Mouse (Mus musculus) kidney, embryonic 14.5 days (tissue): ENCODE results near the gene Msh3. TPM values are rescaled to one million over a fixed set of nuclear protein-coding genes. Genes with fewer than 3 reads are reported as not detected.

Experiments
- ATAC-seq: fragments of 200-750 bp; cut with Nextera tagmentation; 2 replicates; pipeline ENCODE4 v1.8.0; 2017; ENCODE audit warnings: moderate number of reproducible peaks, mild to moderate bottlenecking, moderate TSS enrichment, moderate library complexity; ENCODE audit not compliant: low FRiP score, low TSS enrichment
- H3K27ac ChIP-seq: fragments of 300-500 bp; sonication (generic); 2 replicates; pipeline ENCODE4 v1.5.1; 2014; ENCODE audit warnings: low read depth, mild to moderate bottlenecking, low read length, moderate library complexity, mixed read lengths
- H3K27me3 ChIP-seq: fragments of 300-500 bp; sonication (generic); 2 replicates; pipeline ENCODE4 v1.6.1; 2014; ENCODE audit warnings: mild to moderate bottlenecking, low read length; ENCODE audit not compliant: control insufficient read depth, insufficient read depth
- H3K36me3 ChIP-seq: fragments of 300-500 bp; sonication (generic); 2 replicates; pipeline ENCODE4 v1.6.1; 2014; ENCODE audit warnings: low read length, mixed read lengths; ENCODE audit not compliant: control insufficient read depth, insufficient read depth
- H3K4me1 ChIP-seq: fragments of 300-500 bp; sonication (generic); 2 replicates; pipeline ENCODE4 v1.6.1; 2014; ENCODE audit warnings: low read length, mixed read lengths; ENCODE audit not compliant: control insufficient read depth, insufficient read depth
- H3K4me2 ChIP-seq: fragments of 300-500 bp; sonication (generic); replicated peaks from 2 replicates; pipeline ENCODE4 v1.6.1; 2014; ENCODE audit warnings: low read depth, mild to moderate bottlenecking, low read length
- H3K4me3 ChIP-seq: fragments of 300-500 bp; sonication (generic); 2 replicates; pipeline ENCODE4 v1.5.1; 2014; ENCODE audit warnings: mild to moderate bottlenecking, low read length
- H3K9ac ChIP-seq: fragments of 300-500 bp; sonication (generic); 2 replicates; pipeline ENCODE4 v1.6.1; 2014; ENCODE audit warnings: low read depth, mild to moderate bottlenecking, low read length, moderate library complexity
- H3K9me3 ChIP-seq: fragments of 300-500 bp; sonication (generic); 2 replicates; pipeline ENCODE4 v1.6.1; 2016; ENCODE audit warnings: low read length; ENCODE audit not compliant: control insufficient read depth
- WGBS: fragments of 180-500 bp; shearing (Covaris S2); extraction: QIAGEN DNeasy Blood & Tissue Kit; methylation state at CpG from one replicate; pipeline ENCODE4 v1.1.7; 2014; 5-methylcytosine and 5-hydroxymethylcytosine counted together
- polyA plus RNA-seq: library from polyadenylated mRNA; unstranded; fragments of >200 nt; fragmentation: Nextera tagmentation; extraction: Ambion mirVana; gene quantifications from 2 replicates; pipeline ENCODE4 v1.2.1, GENCODE M21; 2014

Msh3 gene
- polyA plus RNA-seq, 1 experiment from 2014 or later, result 42.3 TPM

- no peaks in the 10 kb centered on the region for H3K9me3 ChIP-seq
- ATAC-seq, result no peak
- H3K4me1 ChIP-seq, result no peaks in the 10 kb centered on the region
- WGBS, result 96% methylated on average over 11 of the region's 11 CpGs
- H3K27me3 ChIP-seq, result no peaks in the 10 kb centered on the region
- no peak within 1 kb of the TSS for H3K9ac ChIP-seq
- no peak within 1 kb of the TSS for H3K27ac ChIP-seq
- no peak within 1 kb of the TSS for H3K4me3 ChIP-seq
- H3K36me3 ChIP-seq, result peaks cover 17% of the 10 kb centered on the region
- no peak within 1 kb of the TSS for H3K4me2 ChIP-seq
Observed at GRCm38 (mm10) chr13:92305680-92306079, 49.1 kb downstream of the Msh3 start, which contains the start of gene Gm20379. Gm20379 (plus strand) TSS chr13:92305980.

- H3K4me1 ChIP-seq, result no peaks in the 10 kb centered on the region
- H3K36me3 ChIP-seq, result peaks cover 20% of the 10 kb centered on the region
- WGBS, result 99% methylated on average over 5 of the region's 5 CpGs
- no peak overlapping the region for H3K4me3 ChIP-seq
- H3K27me3 ChIP-seq, result no peaks in the 10 kb centered on the region
- H3K27ac ChIP-seq, result no peak overlapping the region
- H3K9ac ChIP-seq, result no peak overlapping the region
- H3K4me2 ChIP-seq, result no peak overlapping the region
- no peaks in the 10 kb centered on the region for H3K9me3 ChIP-seq
- no peak for ATAC-seq
Observed at GRCm38 (mm10) chr13:92304291-92304690, 50.5 kb downstream of the Msh3 start.

- Histone ChIP-seq H3K4me2 (no peak overlapping the region), H3K4me3 (no peak overlapping the region), H3K27ac (no peak overlapping the region), H3K27me3 (no peaks in the 10 kb centered on the region), H3K36me3 (peaks cover 12% of the 10 kb centered on the region; the same call in 1 of the 2 replicates), H3K9ac (no peak overlapping the region), H3K9me3 (no peaks in the 10 kb centered on the region), H3K4me1 (no peaks in the 10 kb centered on the region)
- ATAC-seq, result no peak
- WGBS, result 56% methylated on average over 8 of the region's 8 CpGs
Observed at GRCm38 (mm10) chr13:92303062-92303948, 51.5 kb downstream of the Msh3 start.

- ATAC-seq, result no peak
- Histone ChIP-seq H3K9me3 (no peaks in the 10 kb centered on the region), H3K27me3 (no peaks in the 10 kb centered on the region), H3K4me2 (no peak overlapping the region), H3K4me1 (no peaks in the 10 kb centered on the region), H3K36me3 (peaks cover 11% of the 10 kb centered on the region; the same call in 1 of the 2 replicates), H3K4me3 (no peak overlapping the region), H3K27ac (no peak overlapping the region), H3K9ac (no peak overlapping the region)
- WGBS, result 69% methylated on average over 4 of the region's 4 CpGs
Observed at GRCm38 (mm10) chr13:92302466-92302865, 52.3 kb downstream of the Msh3 start.

GRCm38 (mm10) chr13:92301754-92302153, 53.0 kb downstream of the Msh3 start:
- no peak; the same call in 1 of the 2 replicates for ATAC-seq
- WGBS, result 45% methylated on average over 4 of the region's 4 CpGs
- Histone ChIP-seq H3K27ac (no peak overlapping the region), H3K9ac (no peak overlapping the region), H3K36me3 (peaks cover 11% of the 10 kb centered on the region; the same call in 1 of the 2 replicates), H3K4me1 (no peaks in the 10 kb centered on the region), H3K9me3 (no peaks in the 10 kb centered on the region), H3K4me2 (no peak overlapping the region), H3K27me3 (no peaks in the 10 kb centered on the region), H3K4me3 (no peak overlapping the region)

- H3K4me1 ChIP-seq, result no peaks in the 10 kb centered on the region
- ATAC-seq, result no peak
- no peak overlapping the region for H3K9ac ChIP-seq
- peaks cover 6% of the 10 kb centered on the region; the same call in 1 of the 2 replicates for H3K36me3 ChIP-seq
- H3K4me2 ChIP-seq, result no peak overlapping the region
- no peaks in the 10 kb centered on the region for H3K27me3 ChIP-seq
- H3K9me3 ChIP-seq, result no peaks in the 10 kb centered on the region
- H3K27ac ChIP-seq, result no peak overlapping the region
- 54% methylated on average over 1 of the region's 1 CpGs for WGBS
- H3K4me3 ChIP-seq, result no peak overlapping the region
Observed at GRCm38 (mm10) chr13:92299522-92299921, 55.3 kb downstream of the Msh3 start.

GRCm38 (mm10) chr13:92297021-92297420, 57.8 kb downstream of the Msh3 start:
- Histone ChIP-seq H3K27ac (no peak overlapping the region), H3K4me1 (no peaks in the 10 kb centered on the region), H3K4me2 (no peak overlapping the region), H3K9ac (no peak overlapping the region), H3K4me3 (no peak overlapping the region), H3K36me3 (peaks cover 6% of the 10 kb centered on the region; the same call in 1 of the 2 replicates), H3K9me3 (no peaks in the 10 kb centered on the region), H3K27me3 (no peaks in the 10 kb centered on the region)
- WGBS, result 92% methylated on average over 2 of the region's 2 CpGs
- no peak for ATAC-seq

- Histone ChIP-seq H3K9me3 (no peaks in the 10 kb centered on the region), H3K36me3 (peaks cover 6% of the 10 kb centered on the region; the same call in 1 of the 2 replicates), H3K9ac (no peak overlapping the region), H3K4me2 (no peak overlapping the region), H3K27me3 (no peaks in the 10 kb centered on the region), H3K27ac (no peak overlapping the region), H3K4me1 (no peaks in the 10 kb centered on the region), H3K4me3 (no peak overlapping the region)
- 86% methylated on average over 4 of the region's 4 CpGs for WGBS
- no peak for ATAC-seq
Observed at GRCm38 (mm10) chr13:92296490-92296889, 58.3 kb downstream of the Msh3 start.

GRCm38 (mm10) chr13:92293883-92294282, 60.9 kb downstream of the Msh3 start:
- Histone ChIP-seq H3K27me3 (no peaks in the 10 kb centered on the region), H3K4me1 (no peaks in the 10 kb centered on the region), H3K27ac (no peak overlapping the region), H3K4me3 (no peak overlapping the region), H3K4me2 (no peak overlapping the region), H3K9ac (no peak overlapping the region), H3K9me3 (no peaks in the 10 kb centered on the region), H3K36me3 (0 out of 2 replicates have a peak, but pooled peaks cover 4% of the 10 kb centered on the region)
- 77% methylated on average over 5 of the region's 5 CpGs for WGBS
- no peak for ATAC-seq
